ENCODE assay signal across 8 mouse cellular contexts in genomic region chr5:32230372-32230771, GRCm38 (mm10). TPM values are rescaled to one million over a fixed set of nuclear protein-coding genes. Genes with fewer than 3 reads are reported as not detected.
DNase-seq lines count a peak whose midpoint lies in the region; ATAC-seq and TF ChIP-seq lines count a peak whose summit lies in the region.

No protein-coding gene starts in this region.

- H3K4me3 ChIP-seq in hindbrain, postnatal 0 days (ENCODE audit: low read length): no peak overlapping the region
- no peak overlapping the region for H3K4me3 ChIP-seq in hindbrain, embryonic 16.5 days (ENCODE audit: low read length)
- no peak overlapping the region for H3K4me3 ChIP-seq in ES-E14 (ENCODE audit: insufficient read depth in 1 of 2, low read depth in 1 of 2, low read length in 2 of 2, poor library complexity in 1 of 2, severe bottlenecking in 1 of 2)
- H3K4me3 ChIP-seq in small intestine, adult 2 months (ENCODE audit: low read depth, low read length): no peak overlapping the region
- no peak overlapping the region for H3K4me3 ChIP-seq in hindbrain, embryonic 12.5 days

- H3K9ac ChIP-seq in hindbrain, postnatal 0 days (replicated peaks; ENCODE audit: low read length): no peak overlapping the region
- no peak overlapping the region for H3K9ac ChIP-seq in hindbrain, embryonic 16.5 days (ENCODE audit: low read depth, low read length)
- H3K9ac ChIP-seq in ES-E14 (ENCODE audit: insufficient read depth, low read depth, low read length, poor library complexity, severe bottlenecking): no peak overlapping the region
- H3K9ac ChIP-seq in hindbrain, embryonic 12.5 days: no peak overlapping the region

- 41% methylated on average over 4 of the region's 4 CpGs for WGBS in hindbrain, postnatal 0 days
- 37% methylated on average over 4 of the region's 4 CpGs for WGBS in hindbrain, embryonic 16.5 days
- WGBS in small intestine, adult 2 months: 62% methylated on average over 4 of the region's 4 CpGs
- WGBS in hindbrain, embryonic 12.5 days: 49% methylated on average over 4 of the region's 4 CpGs

- no peak for ATAC-seq in hindbrain, postnatal 0 days
- no peak for ATAC-seq in hindbrain, embryonic 16.5 days
- peak; percentile 61 for ATAC-seq in granulocyte monocyte progenitor cell, adult 5-6 weeks (replicated peaks; ENCODE audit: poor library complexity, severe bottlenecking)
- ATAC-seq in hindbrain, embryonic 12.5 days (ENCODE audit: low FRiP score): no peak

- no peak for TF ChIP-seq POLR2A in small intestine, adult 2 months (IDR thresholded peaks at IDR 0.05; ENCODE audit: low read depth, low read length)

- no peaks in the 10 kb centered on the region for H3K36me3 ChIP-seq in hindbrain, postnatal 0 days (ENCODE audit: insufficient read depth, low read length)
- no peaks in the 10 kb centered on the region for H3K36me3 ChIP-seq in hindbrain, embryonic 16.5 days (ENCODE audit: control insufficient read depth, insufficient read depth, low read length)
- H3K36me3 ChIP-seq in ES-E14 (ENCODE audit: control insufficient read depth, insufficient read depth, low read length, poor library complexity, severe bottlenecking): no peaks in the 10 kb centered on the region
- H3K36me3 ChIP-seq in small intestine, adult 2 months (ENCODE audit: control insufficient read depth, insufficient read depth, low read length): no peaks in the 10 kb centered on the region
- H3K36me3 ChIP-seq in hindbrain, embryonic 12.5 days: no peaks in the 10 kb centered on the region

- H3K9me3 ChIP-seq in hindbrain, postnatal 0 days (ENCODE audit: low read length): no peaks in the 10 kb centered on the region
- no peaks in the 10 kb centered on the region for H3K9me3 ChIP-seq in hindbrain, embryonic 16.5 days (ENCODE audit: control insufficient read depth, low read length)
- no peaks in the 10 kb centered on the region for H3K9me3 ChIP-seq in ES-E14 (ENCODE audit: control insufficient read depth, insufficient read depth, low read depth, low read length)
- H3K9me3 ChIP-seq in hindbrain, embryonic 12.5 days (replicated peaks): no peaks in the 10 kb centered on the region

- no peak overlapping the region for H3K27ac ChIP-seq in hindbrain, postnatal 0 days
- H3K27ac ChIP-seq in hindbrain, embryonic 16.5 days (ENCODE audit: low read depth, low read length): no peak overlapping the region
- H3K27ac ChIP-seq in ES-E14 (ENCODE audit: insufficient read depth, low read depth, low read length, poor library complexity, severe bottlenecking): no peak overlapping the region
- H3K27ac ChIP-seq in small intestine, adult 2 months (ENCODE audit: insufficient read depth, low read depth, low read length): no peak overlapping the region
- no peak overlapping the region for H3K27ac ChIP-seq in hindbrain, embryonic 12.5 days

- peak; percentile 39 for DNase-seq in hindbrain, postnatal 0 days (ENCODE audit: low spot score)
- DNase-seq in 3T3-L1 (ENCODE audit: low read depth, low spot score) (peak; percentile 52), ES-E14 (ENCODE audit: low read depth, low spot score) (peak; percentile 43)
- no peak for DNase-seq in cerebellum, adult 11-12 months

- H3K4me1 ChIP-seq in hindbrain, postnatal 0 days (ENCODE audit: insufficient read depth, low read length): no peaks in the 10 kb centered on the region
- no peaks in the 10 kb centered on the region for H3K4me1 ChIP-seq in hindbrain, embryonic 16.5 days (ENCODE audit: control insufficient read depth, insufficient read depth, low read depth, low read length)
- H3K4me1 ChIP-seq in ES-E14 (ENCODE audit: control insufficient read depth in 2 of 2, insufficient read depth in 2 of 2, low read length in 2 of 2, poor library complexity in 1 of 2): no peaks in the 10 kb centered on the region
- H3K4me1 ChIP-seq in small intestine, adult 2 months (ENCODE audit: control insufficient read depth, insufficient read depth, insufficient read length, low read length): no peaks in the 10 kb centered on the region
- H3K4me1 ChIP-seq in hindbrain, embryonic 12.5 days: no peaks in the 10 kb centered on the region

- no peak overlapping the region for H3K4me2 ChIP-seq in hindbrain, postnatal 0 days (ENCODE audit: low read depth, low read length)
- H3K4me2 ChIP-seq in hindbrain, embryonic 16.5 days (ENCODE audit: low read length): no peak overlapping the region
- no peak overlapping the region for H3K4me2 ChIP-seq in hindbrain, embryonic 12.5 days (replicated peaks)

- in situ Hi-C loops in ES-E14 (cut with MboI; ENCODE audit: low sequenced_read_pairs in 2 of 2, unreplicated experiment in 2 of 2): no loop called here

- no peaks in the 10 kb centered on the region for H3K27me3 ChIP-seq in hindbrain, postnatal 0 days (ENCODE audit: insufficient read depth, low read length)
- no peaks in the 10 kb centered on the region for H3K27me3 ChIP-seq in hindbrain, embryonic 16.5 days (replicated peaks; ENCODE audit: control insufficient read depth, insufficient read depth, low read length)
- no peaks in the 10 kb centered on the region for H3K27me3 ChIP-seq in small intestine, adult 2 months (ENCODE audit: control insufficient read depth, insufficient read depth, low read length)
- H3K27me3 ChIP-seq in hindbrain, embryonic 12.5 days: no peaks in the 10 kb centered on the region

- peak; percentile 74 for TF ChIP-seq CTCF in hindbrain, postnatal 0 days (IDR thresholded peaks at IDR 0.05; ENCODE audit: low read depth)
- TF ChIP-seq CTCF in small intestine, adult 2 months (IDR thresholded peaks at IDR 0.05; ENCODE audit: extremely low read depth, insufficient read length, insufficient replicate concordance, low read depth, low read length): peak; percentile 64; the same call in 1 of the 2 replicates

TF ChIP-seq in ES-E14, 5 proteins besides CTCF, POLR2A, EP300 and RAD21:
- TF ChIP-seq ZC3H11A (IDR thresholded peaks at IDR 0.05; ENCODE audit: borderline replicate concordance, low read depth, low read length) (peak; percentile 72; the same call in 1 of the 2 replicates), ZNF384 (IDR thresholded peaks at IDR 0.05; ENCODE audit: low read depth, low read length) (no peak)

RNA-seq across cellular contexts. Expression of gene Plb1, which starts 2.1 kb away (rescaled TPM):
- 0.10 and 0.25 TPM in 2 replicates for total RNA-seq in hindbrain, postnatal 0 days (2014; rRNA removed)
- 0.10 and 0.16 TPM in 2 replicates for polyA plus RNA-seq in hindbrain, postnatal 0 days (2015; fragmentation: Nextera tagmentation; extraction: Ambion mirVana)
- polyA plus RNA-seq in hindbrain, embryonic 16.5 days (2015; fragmentation: Nextera tagmentation; extraction: Ambion mirVana): 0.05 TPM in 1 of 2 replicates, not detected in the other
- total RNA-seq in ES-E14 (2012; rRNA removed): 1.7 and 3.8 TPM in 2 replicates
- total RNA-seq in granulocyte monocyte progenitor cell, adult 5-6 weeks (2014; fragmentation: Nextera tagmentation): not detected in 2 replicates
- total RNA-seq in granulocyte monocyte progenitor cell, adult 5-6 weeks (2017): not detected in 2 replicates
- polyA plus RNA-seq in small intestine, adult 2 months (2012; rRNA removed): 0.06 and 148 TPM in 2 replicates
- polyA plus RNA-seq in hindbrain, embryonic 12.5 days (2016; fragmentation: Nextera tagmentation; extraction: Ambion mirVana): 0.21 and 0.34 TPM in 2 replicates
